Mouse (Mus musculus) cerebellum, postnatal 36 days (tissue): ENCODE results near the gene Gsdma3.
"Not testable (repeated sequence)": the region's sequence is repeated elsewhere in the genome, so short reads cannot be mapped to it uniquely, and the experiment has no call there.

Experiments used
- DNase-seq, 2 experiments: peaks; one replicate each; pipeline ENCODE4 v3.0.0; 2021 to 2022; ENCODE audit warnings: mixed read lengths in 2 of 2

The Gsdma3 gene

DNA sequence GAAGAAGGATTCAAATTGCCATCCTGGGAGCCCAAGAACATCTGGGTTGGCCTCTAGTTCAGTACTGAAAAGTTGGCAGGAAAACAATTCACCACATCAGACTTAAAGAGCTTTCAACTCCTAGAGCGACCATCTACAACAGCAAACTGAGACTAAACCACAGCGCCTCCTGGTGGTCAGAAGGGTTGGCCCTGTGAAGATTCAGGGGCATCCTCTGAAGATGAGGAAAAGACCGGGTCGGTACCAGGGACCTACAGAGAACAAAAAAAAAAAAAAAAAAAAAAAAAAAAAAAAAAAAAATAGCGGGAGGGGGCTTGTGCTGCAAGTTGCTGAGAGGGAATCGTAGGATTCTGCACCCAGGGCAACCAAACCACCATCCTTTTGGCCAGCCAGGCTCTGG lies 28.8 kb upstream of the Gsdma3 start:
- peak; percentile 24 to 37 for DNase-seq

DNA sequence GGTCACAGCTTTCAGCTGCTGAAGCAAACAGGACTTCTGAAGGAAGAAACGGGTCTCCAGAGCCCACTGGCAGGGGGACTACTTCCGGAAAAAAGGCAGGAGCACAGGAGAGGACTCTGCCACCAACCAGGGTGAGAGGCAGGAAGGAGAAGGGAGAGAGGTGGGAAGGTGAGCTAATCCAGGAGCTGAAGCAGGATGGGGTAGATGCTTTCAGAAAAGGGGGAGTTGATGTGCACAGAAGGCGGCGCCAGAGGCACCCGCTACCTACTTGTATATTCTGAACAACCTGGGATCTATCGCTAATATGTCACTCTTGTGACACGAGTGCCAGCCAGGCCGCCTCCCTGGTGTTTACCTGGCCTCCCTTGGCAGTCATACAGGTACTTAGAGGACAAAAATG lies 28.2 kb upstream of the Gsdma3 start, which contains the start of gene Lrrc3c:
Gene Lrrc3c (plus strand): TSS at position 301 of the 400 bp plus-strand sequence.
- no peak for DNase-seq

DNA sequence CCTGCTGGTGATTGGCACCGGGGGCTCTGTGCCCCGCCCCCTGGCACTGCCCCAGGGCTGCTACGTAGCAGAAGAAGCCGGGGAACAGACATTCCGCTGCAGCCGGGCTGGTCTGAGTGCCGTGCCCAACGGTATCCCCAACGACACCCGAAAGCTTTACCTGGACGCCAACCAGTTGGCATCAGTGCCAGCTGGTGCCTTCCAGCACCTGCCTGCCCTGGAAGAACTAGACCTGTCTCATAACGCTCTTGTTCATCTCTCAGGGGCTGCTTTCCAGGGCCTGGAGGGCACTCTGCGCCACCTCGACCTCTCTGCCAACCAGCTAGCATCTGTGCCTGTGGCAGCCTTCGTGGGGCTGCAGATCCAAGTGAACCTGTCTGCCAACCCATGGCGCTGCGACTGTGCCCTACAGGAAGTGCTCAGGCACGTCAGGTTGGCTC lies 27.3 kb upstream of the Gsdma3 start:
- DNase-seq = peak; percentile 55 to 64

DNA sequence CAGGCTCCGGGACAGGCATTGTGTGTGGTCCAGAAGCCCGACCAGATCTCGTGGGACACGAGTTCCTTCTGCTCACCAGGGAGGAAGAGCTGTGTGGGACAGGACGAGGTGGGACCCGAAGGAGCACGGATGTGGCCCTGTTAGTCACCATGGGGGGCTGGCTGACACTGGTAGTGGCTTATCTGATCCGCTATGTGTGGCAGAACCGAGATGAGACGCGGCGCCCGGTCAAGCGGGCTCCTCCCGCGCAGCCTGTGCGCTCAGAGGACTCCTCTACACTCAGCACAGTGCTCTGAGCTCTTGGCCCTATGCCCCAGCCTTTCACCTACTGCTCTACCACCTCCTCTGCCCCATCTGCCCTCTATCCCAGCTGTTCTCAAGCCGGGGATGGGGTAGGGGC lies 26.9 kb upstream of the Gsdma3 start:
- peak; percentile 32 to 44 for DNase-seq

DNA sequence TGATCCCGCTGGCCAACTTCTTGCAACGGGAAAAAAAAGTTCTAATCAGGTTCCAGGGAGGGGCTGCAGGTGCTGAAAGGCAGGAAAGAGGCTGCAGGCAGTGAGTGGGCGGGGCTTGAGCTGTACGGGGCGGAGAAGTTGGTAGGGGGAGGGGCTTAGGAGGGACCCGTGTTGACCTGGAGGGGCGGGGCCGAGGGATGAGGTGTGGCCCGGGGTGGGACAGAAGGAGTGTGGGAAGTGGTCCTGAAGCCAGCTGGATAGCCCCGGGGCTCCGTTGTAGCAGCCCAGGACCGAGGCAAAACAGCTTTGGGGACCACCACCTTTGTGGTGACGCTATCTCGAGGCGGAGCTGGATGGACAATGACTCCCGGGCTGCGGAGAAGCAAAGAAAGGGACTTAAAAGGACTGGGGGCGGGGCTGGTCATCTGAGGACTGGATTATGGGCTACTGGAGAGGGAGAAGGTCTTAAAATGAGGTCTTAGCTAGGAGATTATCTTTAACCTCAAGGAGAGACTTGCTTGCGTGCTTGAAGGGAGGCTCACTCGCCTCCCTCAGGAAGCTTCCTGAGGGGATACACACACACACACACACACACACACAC lies 24.0 kb upstream of the Gsdma3 start:
- no peak for DNase-seq

DNA sequence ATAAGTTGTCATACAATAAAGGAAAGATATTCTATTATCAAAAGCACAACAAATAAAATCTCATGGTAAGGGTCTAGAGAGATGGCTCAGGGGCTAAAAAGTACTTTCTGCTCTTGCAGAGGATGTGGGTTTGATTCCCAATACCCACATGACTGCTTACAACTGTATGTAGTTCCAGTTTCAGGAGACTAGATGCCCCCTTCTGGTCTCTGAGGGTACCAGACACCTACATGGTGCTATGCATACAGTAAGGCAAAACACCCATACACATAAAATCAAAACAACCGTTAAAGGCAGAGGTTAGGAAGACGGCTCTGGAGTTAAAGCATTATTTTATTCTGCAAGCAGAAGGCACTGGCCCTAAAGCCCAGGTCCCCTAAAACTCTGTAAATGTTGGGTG lies 22.2 kb upstream of the Gsdma3 start:
- no peak for DNase-seq

DNA sequence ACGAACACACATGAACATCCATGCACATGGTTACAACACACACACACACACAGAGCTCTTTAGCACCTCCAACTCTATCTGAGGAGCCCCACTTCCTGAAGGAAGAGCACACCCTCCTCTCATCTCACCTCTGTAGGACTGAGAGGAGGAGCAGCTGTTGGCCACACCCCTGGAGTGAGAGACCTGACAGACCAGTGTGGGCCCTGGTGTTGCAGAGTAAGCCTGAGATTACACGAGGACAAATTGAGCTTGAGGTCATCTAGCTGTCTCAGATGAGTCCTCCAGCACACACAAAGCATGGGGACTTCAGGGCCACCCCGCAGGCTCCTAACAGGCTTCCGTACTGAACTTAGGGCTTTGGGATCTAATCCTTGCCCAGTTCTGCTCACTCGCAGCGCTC lies 21.2 kb upstream of the Gsdma3 start:
- not testable (repeated sequence) for DNase-seq

DNA sequence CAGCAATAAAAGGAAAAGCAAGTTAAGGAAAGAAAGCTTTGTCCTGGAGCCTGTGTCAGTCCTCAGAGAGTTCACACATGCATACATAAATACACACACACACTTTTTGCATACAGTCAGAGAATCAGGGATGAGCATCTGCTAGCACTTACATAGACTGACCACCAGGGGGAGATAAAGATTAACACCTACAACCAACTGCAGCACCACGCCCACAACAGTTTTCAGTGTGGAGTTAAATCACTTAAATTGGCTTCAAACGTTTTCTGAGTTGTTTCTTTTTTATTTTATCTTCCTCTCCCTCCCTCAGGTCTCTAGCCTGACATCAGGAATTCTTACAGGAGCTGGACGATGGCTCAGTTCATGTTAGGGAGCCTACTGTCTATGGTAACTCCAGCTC lies 19.4 kb upstream of the Gsdma3 start:
- DNase-seq = peak in 1 of 2 experiments; percentile 31

DNA sequence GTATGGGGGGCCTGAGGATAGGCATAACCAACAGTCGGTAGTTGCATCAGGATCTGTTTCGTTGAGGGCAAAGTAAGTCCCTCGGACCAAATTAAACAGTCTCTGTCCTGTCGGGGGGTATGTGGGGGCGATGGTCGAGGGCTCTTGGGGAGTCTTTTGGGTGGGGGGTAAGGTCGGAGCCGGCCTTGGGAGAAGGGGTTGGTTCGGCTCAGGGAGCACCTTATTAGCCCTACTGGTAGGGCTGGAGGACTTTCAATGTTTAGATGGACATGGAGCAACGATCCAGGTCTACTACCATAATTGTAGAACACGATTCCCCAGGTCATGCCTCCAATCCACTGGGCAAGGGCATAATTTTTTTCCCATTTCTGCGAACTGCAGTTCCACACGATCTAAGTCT lies 5.4 kb upstream of the Gsdma3 start:
- no peak for DNase-seq

DNA sequence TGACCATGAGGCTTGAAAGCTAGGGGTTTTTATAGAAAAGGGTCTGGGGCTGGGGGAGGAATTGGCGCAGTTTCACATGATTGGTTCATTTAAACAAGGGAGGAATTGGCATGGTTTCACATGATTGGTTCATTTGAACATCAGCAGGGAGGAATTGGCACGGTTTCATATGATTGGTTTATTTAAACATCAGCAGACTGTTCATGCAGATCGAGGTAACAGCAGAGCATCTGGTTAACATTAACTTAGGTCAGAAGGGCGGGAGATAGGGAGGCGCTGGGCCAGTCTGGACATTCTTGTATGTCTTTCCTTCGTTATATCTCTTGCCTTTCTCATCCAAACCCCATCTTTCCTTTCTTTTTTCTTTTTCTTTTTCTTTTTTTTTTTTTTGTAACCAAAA lies 2.2 kb upstream of the Gsdma3 start:
- DNase-seq = not testable (repeated sequence)

DNA sequence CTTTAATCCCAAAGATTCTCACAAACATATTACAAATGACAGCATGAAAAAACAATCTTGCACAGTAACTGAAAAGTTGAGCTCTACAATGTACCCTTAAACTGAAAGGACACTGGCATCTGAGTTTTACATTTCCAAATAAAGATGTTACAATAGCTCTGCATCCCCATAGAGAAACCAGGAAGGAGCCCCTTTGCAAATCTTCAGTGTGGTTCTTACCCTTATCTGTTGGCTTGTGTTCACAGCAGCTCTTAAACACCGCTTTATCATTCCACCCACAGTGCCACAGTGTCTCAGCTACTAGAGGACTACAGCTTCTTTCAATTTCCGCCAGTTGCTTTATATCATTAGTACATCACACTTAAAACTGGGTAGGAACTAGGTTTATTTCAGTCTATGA lies 1.8 kb upstream of the Gsdma3 start:
- not testable (repeated sequence) for DNase-seq

DNA sequence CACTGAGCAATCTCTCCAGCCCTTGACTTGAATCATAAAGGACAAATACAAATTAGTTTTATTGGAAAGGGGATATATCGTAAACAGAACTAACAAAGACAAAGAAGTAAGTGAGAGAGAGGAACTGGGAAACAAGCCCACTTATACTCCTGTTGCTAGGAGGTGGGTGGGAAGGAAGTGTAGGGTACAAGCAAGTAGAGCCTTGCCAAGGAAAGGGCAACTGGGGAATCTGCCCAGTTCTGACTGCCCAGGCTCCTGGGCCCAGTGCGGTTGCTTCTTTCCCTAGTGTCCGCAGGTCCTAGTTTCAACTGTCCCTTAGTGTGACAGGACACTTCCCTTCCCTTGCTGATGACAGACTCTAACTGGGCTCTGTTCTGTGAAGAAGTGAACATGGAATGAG lies 2.5 kb downstream of the Gsdma3 start:
- no peak for DNase-seq

DNA sequence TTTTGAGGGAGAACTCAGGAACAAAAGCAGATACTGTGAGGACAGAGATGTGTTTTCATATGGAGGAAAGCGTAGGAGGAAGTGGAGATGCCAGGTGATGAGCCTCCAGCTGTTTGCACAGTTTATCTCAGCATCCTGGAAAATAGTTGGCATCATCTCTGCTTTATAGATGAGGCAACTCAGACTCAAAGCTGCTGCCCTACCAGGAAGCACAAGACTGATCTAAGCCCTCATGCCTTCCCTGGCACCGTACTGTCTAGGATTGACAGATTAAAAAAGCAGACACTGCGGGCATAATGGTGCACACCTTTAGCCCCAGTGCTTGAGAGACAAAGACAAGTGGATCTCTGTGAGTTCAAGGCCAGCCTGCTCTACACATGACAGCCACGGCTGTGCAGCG lies 4.5 kb downstream of the Gsdma3 start:
- no peak for DNase-seq

DNA sequence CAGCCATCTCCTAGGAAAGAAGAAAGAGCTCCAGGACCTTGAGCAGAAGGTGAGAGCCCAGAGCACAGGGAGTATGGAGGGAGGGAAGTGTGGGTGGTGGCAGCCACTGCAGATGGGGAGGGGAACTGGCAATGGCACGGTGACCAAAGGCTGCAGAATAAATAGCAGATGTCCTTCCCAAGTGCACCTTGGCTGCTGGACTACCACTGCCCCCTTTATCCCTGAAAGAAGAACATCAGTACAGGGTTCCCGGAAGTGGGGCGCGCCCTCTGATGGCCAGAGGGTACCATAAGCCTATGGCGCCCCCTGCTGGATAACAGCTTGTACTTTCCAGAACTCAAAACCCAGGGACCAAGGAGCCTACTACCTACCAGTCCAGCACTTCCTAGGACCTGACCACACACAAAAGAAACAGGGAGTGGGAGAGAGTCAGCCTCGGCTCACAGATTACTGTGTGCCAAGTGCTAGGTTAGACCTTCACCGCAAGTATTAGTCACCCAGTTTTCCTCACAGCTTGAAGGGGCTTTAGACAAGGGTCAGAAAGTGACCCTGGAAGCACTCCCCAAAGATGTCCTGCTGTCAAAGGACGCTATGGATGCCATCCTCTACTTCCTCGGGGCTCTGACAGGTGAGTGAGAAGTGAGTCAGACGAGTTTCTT lies 9.3 kb downstream of the Gsdma3 start:
- peak in 1 of 2 experiments; percentile 4 for DNase-seq

DNA sequence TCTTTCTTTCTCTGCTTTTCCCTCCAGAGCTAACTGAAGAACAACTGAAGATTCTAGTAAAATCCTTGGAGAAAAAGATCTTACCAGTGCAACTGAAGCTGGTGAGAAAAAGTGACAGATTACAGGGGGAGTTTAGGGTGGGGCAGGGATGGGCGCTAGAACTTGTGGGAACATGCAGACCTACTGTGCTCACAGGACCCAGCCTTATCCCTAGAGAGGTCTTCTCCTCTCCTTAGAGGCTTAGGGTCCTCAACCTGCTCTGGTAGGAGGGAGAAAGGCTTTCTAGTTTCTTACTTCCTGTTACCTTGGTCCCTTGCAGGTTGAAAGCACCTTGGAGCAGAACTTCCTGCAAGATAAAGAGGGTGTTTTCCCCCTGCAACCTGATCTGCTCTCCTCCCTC lies 11.3 kb downstream of the Gsdma3 start:
- DNase-seq = no peak

DNA sequence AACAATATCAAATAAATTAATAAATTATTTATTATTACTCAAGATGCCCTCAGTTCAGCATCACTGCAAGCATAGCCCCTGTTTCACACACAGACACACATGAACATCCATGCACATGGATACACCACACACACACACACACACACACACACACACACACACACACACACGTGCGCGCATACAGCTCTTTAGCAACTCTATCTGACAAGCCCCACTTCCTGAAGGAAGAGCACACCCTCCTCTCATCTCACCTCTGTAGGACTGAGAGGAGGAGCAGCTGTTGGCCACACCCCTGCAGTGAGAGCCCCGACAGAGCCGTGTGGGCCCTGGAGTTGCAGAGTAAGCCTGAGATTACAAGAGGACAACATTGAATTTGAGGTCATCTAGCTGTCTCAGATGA lies 13.9 kb downstream of the Gsdma3 start:
- no peak for DNase-seq

DNA sequence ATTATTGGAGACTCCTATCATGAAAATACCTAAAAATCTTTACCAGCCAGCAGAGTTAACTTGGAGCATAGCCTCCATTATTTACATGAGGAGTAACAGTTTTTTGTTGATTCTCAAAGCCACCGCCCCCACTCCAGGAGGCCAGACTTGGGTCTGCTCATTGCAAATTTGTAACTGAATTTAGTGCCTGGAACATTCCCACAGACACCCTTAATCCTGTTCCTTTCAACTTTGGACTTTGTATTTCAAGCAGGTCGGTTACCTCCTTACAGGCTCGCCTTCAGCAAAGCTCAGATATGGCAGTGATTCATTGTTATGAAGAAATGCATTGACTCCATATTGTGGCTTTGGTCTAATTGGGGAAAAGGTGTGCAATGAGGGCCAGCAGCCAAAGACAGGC lies 18.6 kb downstream of the Gsdma3 start:
- no peak for DNase-seq

DNA sequence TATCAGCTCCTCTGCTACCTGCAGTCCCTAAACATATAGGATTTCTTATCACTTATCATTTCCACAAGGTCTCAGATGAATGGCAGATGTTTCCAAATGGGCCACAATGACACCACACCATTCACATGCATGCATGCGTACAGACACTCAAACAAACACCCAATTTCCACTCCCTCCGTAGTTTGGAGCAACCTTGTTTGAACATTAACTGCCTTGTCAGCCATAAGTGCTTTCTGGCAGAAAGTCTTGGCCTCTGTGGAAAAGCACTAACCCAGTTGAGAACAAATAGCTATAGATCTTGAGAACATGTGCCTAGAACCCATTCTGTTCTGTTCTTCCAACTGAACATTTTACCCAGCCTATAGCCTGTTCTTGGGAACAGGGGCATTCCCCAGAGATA lies 19.8 kb downstream of the Gsdma3 start:
- no peak for DNase-seq

DNA sequence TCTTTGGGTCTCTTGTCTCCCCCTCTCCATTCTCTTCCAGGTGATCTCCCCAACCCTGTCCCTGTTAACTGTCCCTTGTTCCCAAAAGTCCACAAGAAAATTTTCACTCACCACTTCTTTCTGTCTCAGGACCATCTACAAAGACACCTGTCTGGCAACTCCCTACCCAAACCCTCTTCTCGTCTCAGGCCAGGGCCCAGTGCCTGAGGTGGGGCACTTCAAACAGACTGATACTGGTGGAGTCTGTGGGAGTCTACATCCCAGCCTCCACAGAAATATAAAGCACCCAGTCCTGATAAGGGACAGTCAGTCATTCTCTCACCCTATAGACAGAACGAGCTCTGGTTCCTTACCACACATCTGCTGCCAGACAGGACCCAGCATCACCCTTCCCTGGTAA lies 20.3 kb downstream of the Gsdma3 start, which contains the start of gene Gsdma2:
Gene Gsdma2 (plus strand): TSS at position 301 of the 400 bp plus-strand sequence.
- DNase-seq = no peak

DNA sequence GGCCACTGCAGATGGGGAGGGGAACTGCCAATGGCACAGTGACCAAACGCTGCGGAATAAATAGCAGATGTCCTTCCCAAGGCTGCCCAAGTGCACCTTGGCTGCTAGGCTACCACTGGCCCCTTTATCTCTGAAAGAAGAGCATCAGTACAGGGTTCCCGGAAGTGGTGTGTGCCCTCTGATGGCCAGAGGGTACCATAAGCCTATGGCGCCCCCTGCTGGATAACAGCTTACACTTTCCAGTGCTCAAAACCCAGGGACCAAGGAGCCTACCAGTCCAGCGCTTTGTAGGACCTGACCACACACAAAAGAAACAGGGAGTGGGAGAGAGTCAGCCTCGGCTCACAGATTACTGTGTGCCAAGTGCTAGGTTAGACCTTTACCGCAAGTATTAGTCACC lies 28.9 kb downstream of the Gsdma3 start:
- DNase-seq = peak; percentile 21 to 33

DNA sequence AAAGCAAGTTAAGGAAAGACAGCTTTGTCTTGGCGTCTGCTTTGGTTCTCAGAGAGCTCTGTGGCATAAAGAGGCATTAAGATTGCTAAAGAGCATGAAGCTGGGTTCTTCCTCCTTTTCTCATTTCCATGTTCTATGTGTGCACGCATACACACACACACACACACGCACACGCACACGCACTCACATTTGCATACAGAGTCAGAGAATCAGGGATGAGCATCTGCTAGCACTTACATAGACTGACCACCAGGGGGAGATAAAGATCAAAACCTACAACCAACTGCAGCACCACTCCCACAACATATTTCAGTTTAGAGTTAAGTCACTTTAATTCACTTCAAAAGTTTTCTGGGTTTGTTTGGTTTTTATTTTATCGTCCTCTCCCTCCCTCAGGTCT lies 34.4 kb downstream of the Gsdma3 start:
- peak; percentile 8 to 19 for DNase-seq

DNA sequence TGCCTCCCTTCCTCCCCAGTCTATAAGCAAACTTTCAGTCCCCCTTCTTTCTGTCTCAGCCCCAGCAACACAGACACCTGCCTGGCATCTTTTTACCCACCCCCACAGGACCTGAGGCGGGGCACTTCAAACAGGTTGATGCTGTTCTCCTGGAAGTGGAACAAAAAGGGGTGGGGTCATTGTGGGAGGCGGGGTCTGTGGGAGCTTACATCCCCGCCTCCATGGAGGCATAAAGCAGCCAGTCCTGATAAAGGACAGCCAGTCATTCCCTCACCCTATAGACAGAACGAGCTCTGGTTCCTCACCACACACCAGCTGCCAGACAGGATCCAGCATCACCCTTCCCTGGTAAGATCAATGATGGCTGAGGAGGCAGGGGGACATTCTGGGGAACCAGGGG lies 37.9 kb downstream of the Gsdma3 start, which contains the start of gene Gsdma:
Gene Gsdma (plus strand): TSS at position 261 of the 400 bp plus-strand sequence.
- no peak for DNase-seq

DNA sequence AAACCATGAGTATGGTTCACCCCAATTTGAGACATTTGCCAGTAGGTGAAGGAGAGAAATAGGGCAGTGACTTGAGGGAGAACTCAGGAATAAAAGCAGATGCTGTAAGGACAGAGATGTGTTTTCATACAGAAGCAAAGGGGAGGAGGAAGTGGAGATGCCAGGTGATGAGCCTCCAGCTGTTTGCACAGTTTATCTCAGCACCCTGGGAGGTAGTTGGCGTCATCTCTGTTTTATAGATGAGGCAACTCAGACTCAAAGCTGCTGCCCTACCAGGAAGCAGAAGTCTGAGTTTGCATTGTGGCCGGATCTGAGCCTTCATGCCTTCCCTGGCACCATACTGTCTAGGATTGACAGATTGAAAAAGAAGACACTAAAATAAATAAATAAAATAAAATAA lies 42.8 kb downstream of the Gsdma3 start:
- DNase-seq = no peak

DNA sequence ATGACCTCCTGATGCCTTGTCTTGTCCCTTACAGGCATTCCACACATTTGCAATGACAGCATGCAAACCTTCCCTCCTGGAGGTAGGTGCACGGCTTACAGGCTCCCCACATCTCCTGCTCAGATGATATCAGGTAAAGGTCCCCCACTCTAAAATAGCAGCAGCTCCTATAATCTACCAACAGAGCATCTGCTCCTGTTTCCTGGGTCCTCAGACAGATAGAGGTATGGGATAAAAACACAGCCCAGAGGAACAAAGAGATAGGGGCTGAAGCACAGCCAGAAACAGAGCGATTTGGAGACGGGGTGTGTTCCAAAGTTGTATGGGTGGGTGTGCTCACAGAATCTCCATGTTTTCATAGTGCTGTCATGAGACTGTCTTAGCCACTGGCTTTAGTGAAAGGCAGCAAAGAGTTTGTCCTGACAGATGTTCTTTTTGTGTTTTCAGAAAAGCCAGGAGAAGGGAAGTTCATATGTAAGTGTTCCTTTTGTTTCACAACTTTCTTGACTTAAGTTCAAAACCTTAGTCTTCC lies 45.2 kb downstream of the Gsdma3 start:
- DNase-seq = no peak
